Mouse (Mus musculus) ES-E14 (cell line): ENCODE measurements at regions not wholly inside any gene's neighbourhood (a gene's known extent, or its start where the extent isn't known, plus 50 kb on each side); places are given as distances from the start of the nearest gene placed in this dataset.

ENCODE experiments used
- DNase-seq: peaks from one replicate; pipeline ENCODE4 v3.0.0-alpha.2; 2013; ENCODE audit warnings: low read depth, low spot score
- H3K27ac ChIP-seq: 2 replicates; pipeline ENCODE4 v1.5.1; 2012; ENCODE audit warnings: low read depth, mild to moderate bottlenecking, low read length, moderate library complexity, mixed read lengths; ENCODE audit not compliant: poor library complexity, insufficient read depth, severe bottlenecking
- H3K36me3 ChIP-seq: 2 replicates; pipeline ENCODE4 v1.6.1; 2012; ENCODE audit warnings: mild to moderate bottlenecking, low read length, moderate library complexity, mixed read lengths; ENCODE audit not compliant: control insufficient read depth, poor library complexity, insufficient read depth, severe bottlenecking
- H3K4me1 ChIP-seq, 2 experiments: fragments of 150-350 bp in 1 of 2; sonication (generic) in 1 of 2; 2 replicates each; pipeline ENCODE4 v1.6.1; 2012; ENCODE audit warnings: low read length in 2 of 2, mild to moderate bottlenecking in 1 of 2, mixed read lengths in 1 of 2; ENCODE audit not compliant: control insufficient read depth in 2 of 2, insufficient read depth in 2 of 2, poor library complexity in 1 of 2
- H3K4me3 ChIP-seq, 2 experiments: fragments of 150-350 bp in 1 of 2; sonication (generic) in 1 of 2; 2 replicates each; pipeline ENCODE4 v1.5.1; 2012; ENCODE audit warnings: low read length in 2 of 2, low read depth in 1 of 2, mild to moderate bottlenecking in 1 of 2, mixed read lengths in 1 of 2; ENCODE audit not compliant: insufficient read depth in 1 of 2, poor library complexity in 1 of 2, severe bottlenecking in 1 of 2
- H3K9ac ChIP-seq: 2 replicates; pipeline ENCODE4 v1.6.1; 2012; ENCODE audit warnings: low read depth, mild to moderate bottlenecking, low read length, mixed read lengths; ENCODE audit not compliant: poor library complexity, insufficient read depth, severe bottlenecking
- H3K9me3 ChIP-seq: fragments of 150-350 bp; sonication (generic); 2 replicates; pipeline ENCODE4 v1.6.1; 2012; ENCODE audit warnings: low read depth, mild to moderate bottlenecking, low read length; ENCODE audit not compliant: control insufficient read depth, insufficient read depth
- CHD2 ChIP-seq: IDR thresholded peaks from 2 replicates; pipeline ENCODE4 v1.6.1; 2014; ENCODE audit warnings: mild to moderate bottlenecking, low read depth, low read length, inconsistent platforms
- HCFC1 ChIP-seq: IDR thresholded peaks from 2 replicates; pipeline ENCODE4 v1.6.1; 2012; ENCODE audit warnings: low read length, inconsistent platforms, borderline replicate concordance; ENCODE audit not compliant: insufficient read depth
- MAFK ChIP-seq: IDR thresholded peaks from 2 replicates; pipeline ENCODE4 v1.6.1; 2014; ENCODE audit warnings: mild to moderate bottlenecking, low read depth, low read length, inconsistent platforms; ENCODE audit not compliant: insufficient read depth
- ZC3H11A ChIP-seq: IDR thresholded peaks from 2 replicates; pipeline ENCODE4 v1.6.1; 2012; ENCODE audit warnings: low read depth, mild to moderate bottlenecking, inconsistent platforms, low read length, borderline replicate concordance
- ZNF384 ChIP-seq: IDR thresholded peaks from 2 replicates; pipeline ENCODE4 v1.6.1; 2012; ENCODE audit warnings: low read depth, low read length, inconsistent platforms
- in situ Hi-C, 2 experiments: fragments of 600-800 bp; cut with MboI; formaldehyde crosslinking; loops; one replicate each; pipeline ENCODE4 v1.15.1; 2025; ENCODE audit warnings: low sequenced_read_pairs in 2 of 2, inconsistent platforms in 1 of 2; ENCODE audit not compliant: unreplicated experiment in 2 of 2

- no peaks in the 10 kb centered on the region for H3K9me3 ChIP-seq
- no peak for DNase-seq
- H3K36me3 ChIP-seq = no peaks in the 10 kb centered on the region
- H3K4me3 ChIP-seq = no peak overlapping the region
- TF ChIP-seq HCFC1 (no peak), CHD2 (no peak), MAFK (no peak), ZNF384 (no peak), ZC3H11A (no peak)
- no peak overlapping the region for H3K9ac ChIP-seq
- no peak overlapping the region for H3K27ac ChIP-seq
- no peaks in the 10 kb centered on the region for H3K4me1 ChIP-seq
- in situ Hi-C loops = no loop called here
Observed at GRCm38 (mm10) chr13:116555053-116555452, 245.6 kb upstream of the Isl1 start.

- H3K9ac ChIP-seq = no peak overlapping the region
- no peak for TF ChIP-seq ZC3H11A
- TF ChIP-seq HCFC1 = no peak
- H3K9me3 ChIP-seq = no peaks in the 10 kb centered on the region
- H3K4me1 ChIP-seq = no peaks in the 10 kb centered on the region
- no peak overlapping the region for H3K27ac ChIP-seq
- H3K4me3 ChIP-seq = no peak overlapping the region
- no peak for DNase-seq
- no peaks in the 10 kb centered on the region for H3K36me3 ChIP-seq
- in situ Hi-C loops = no loop called here
Observed at GRCm38 (mm10) chr13:116535211-116535610, 225.7 kb upstream of the Isl1 start.

- TF ChIP-seq MAFK (no peak), ZC3H11A (no peak), CHD2 (no peak), HCFC1 (no peak), ZNF384 (no peak)
- Histone ChIP-seq H3K9ac (no peak overlapping the region), H3K4me1 (no peaks in the 10 kb centered on the region), H3K27ac (no peak overlapping the region), H3K4me3 (no peak overlapping the region), H3K9me3 (no peaks in the 10 kb centered on the region), H3K36me3 (no peaks in the 10 kb centered on the region)
- no peak for DNase-seq
- in situ Hi-C loops = no loop called here
Observed at GRCm38 (mm10) chr13:116533163-116533562, 223.7 kb upstream of the Isl1 start.

GRCm38 (mm10) chr13:116528289-116528688 lies 218.8 kb upstream of the Isl1 start:
- in situ Hi-C loops = no loop called here
- H3K4me3 ChIP-seq = no peak overlapping the region
- H3K27ac ChIP-seq = no peak overlapping the region
- no peak for DNase-seq
- H3K36me3 ChIP-seq = no peaks in the 10 kb centered on the region
- no peaks in the 10 kb centered on the region for H3K9me3 ChIP-seq
- no peak overlapping the region for H3K9ac ChIP-seq
- TF ChIP-seq MAFK (no peak), HCFC1 (no peak), ZNF384 (no peak), ZC3H11A (no peak), CHD2 (no peak)
- H3K4me1 ChIP-seq = no peaks in the 10 kb centered on the region

- in situ Hi-C loops = no loop called here
Observed at GRCm38 (mm10) chr13:116527037-116527436, 217.5 kb upstream of the Isl1 start.

More at GRCm38 (mm10) chr13:116527037-116527436, 217.5 kb upstream of the Isl1 start:
- Histone ChIP-seq H3K4me3 (no peak overlapping the region), H3K9ac (no peak overlapping the region), H3K36me3 (no peaks in the 10 kb centered on the region), H3K27ac (no peak overlapping the region), H3K4me1 (no peaks in the 10 kb centered on the region), H3K9me3 (no peaks in the 10 kb centered on the region)
- DNase-seq = no peak
- TF ChIP-seq ZC3H11A = no peak
- TF ChIP-seq MAFK = no peak
- TF ChIP-seq HCFC1 = no peak
- TF ChIP-seq ZNF384 = no peak
- TF ChIP-seq CHD2 = no peak
